Mouse (Mus musculus): ENCODE measurements at regions not wholly inside any gene's neighbourhood (a gene's known extent, or its start where the extent isn't known, plus 50 kb on each side); places are given as distances from the start of the nearest gene placed in this dataset.

DNA sequence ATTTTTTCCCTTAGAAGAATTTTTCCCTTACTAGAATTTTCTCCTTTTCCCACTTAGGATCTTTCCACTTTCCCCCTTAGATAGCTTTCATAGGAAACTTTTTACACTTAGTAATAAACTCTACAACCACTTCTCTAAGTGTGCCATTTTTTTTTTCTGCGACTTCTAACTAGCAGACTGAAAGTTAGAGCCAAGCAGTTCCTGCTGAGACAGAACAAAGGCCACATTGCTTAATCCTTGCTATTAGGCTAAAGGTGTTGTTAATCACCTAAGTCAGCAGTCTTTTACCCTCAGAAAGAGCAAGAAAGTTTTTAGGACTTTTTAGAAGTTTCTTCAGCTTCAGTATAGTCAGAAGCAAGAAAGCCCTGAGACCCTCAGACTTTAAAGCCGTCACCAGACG, 204.3 kb upstream of the Gm6657 start:
- TF ChIP-seq CTCF (IDR thresholded peaks at IDR 0.05; ENCODE audit: borderline replicate concordance, extremely low read depth, insufficient read depth, insufficient read length) (no peak), POLR2A (IDR thresholded peaks at IDR 0.05; ENCODE audit: borderline replicate concordance, extremely low read depth, insufficient read depth, insufficient read length, poor library complexity, severe bottlenecking) (no peak)
